Mouse (Mus musculus) gastrocnemius, postnatal 36 days (tissue): ENCODE data around the gene Crispld2. TPM values are rescaled to one million over a fixed set of nuclear protein-coding genes. Genes with fewer than 3 reads are reported as not detected.

Experiments used
- DNase-seq, 2 experiments: peaks; one replicate each; pipeline ENCODE4 v3.0.0; 2022
- intact Hi-C: fragments of 180-260 bp; cut with DNase I; formaldehyde crosslinking; loops from one replicate; pipeline ENCODE4 v1.15.1; 2025
- total RNA-seq, 2 experiments: library from RNA; stranded (reverse); gene quantifications; 2 replicates each; pipeline ENCODE4 v1.2.3; 2021

Gene Crispld2
- total RNA-seq, 2 experiments from 2014 or later: 8.1 to 12.3 TPM

- DNase-seq: no peak
- intact Hi-C loops: loop anchor here (5.0 kb wide), 1 partner anchor 78 kb away; no protein-coding TSS in a partner anchor
Observed at GRCm38 (mm10) chr8:119994114-119994513, 1.9 kb downstream of the Crispld2 start.

GRCm38 (mm10) chr8:119994556-119994955 is 2.3 kb downstream of the Crispld2 start:
- no peak for DNase-seq
- intact Hi-C loops: loop anchor here (5.0 kb wide), 1 partner anchor 78 kb away; no protein-coding TSS in a partner anchor

- intact Hi-C loops: no loop called here
- DNase-seq: no peak
Observed at GRCm38 (mm10) chr8:119997266-119997665, 5.0 kb downstream of the Crispld2 start.

- intact Hi-C loops: loop anchor here (5.0 kb wide), 1 partner anchor 67 kb away; no protein-coding TSS in a partner anchor
- DNase-seq: peak; percentile 36 to 45
Observed at GRCm38 (mm10) chr8:120000461-120000860, 8.2 kb downstream of the Crispld2 start.

- no peak for DNase-seq
- intact Hi-C loops: loop anchor here (5.0 kb wide), 1 partner anchor 66 kb away; no protein-coding TSS in a partner anchor
Observed at GRCm38 (mm10) chr8:120001712-120002111, 9.5 kb downstream of the Crispld2 start.

- intact Hi-C loops: loop anchor here (5.0 kb wide), 1 partner anchor 65 kb away; no protein-coding TSS in a partner anchor
- no peak for DNase-seq
Observed at GRCm38 (mm10) chr8:120002348-120002747, 10.1 kb downstream of the Crispld2 start.

GRCm38 (mm10) chr8:120004154-120004702 is 12.0 kb downstream of the Crispld2 start:
- DNase-seq: peak; percentile 55 to 78
- intact Hi-C loops: loop anchor here (5.0 kb wide), 1 partner anchor 63 kb away; no protein-coding TSS in a partner anchor

GRCm38 (mm10) chr8:120004705-120005381 is 12.6 kb downstream of the Crispld2 start:
- DNase-seq: no peak
- intact Hi-C loops: loop anchor here (5.0 kb wide), 1 partner anchor 62 kb away; no protein-coding TSS in a partner anchor

- DNase-seq: no peak
- intact Hi-C loops: no loop called here
Observed at GRCm38 (mm10) chr8:120006645-120007160, 14.5 kb downstream of the Crispld2 start.

- intact Hi-C loops: no loop called here
- DNase-seq: no peak
Observed at GRCm38 (mm10) chr8:120007178-120007577, 14.9 kb downstream of the Crispld2 start.

- no peak for DNase-seq
Observed at GRCm38 (mm10) chr8:120009284-120009683, 17.0 kb downstream of the Crispld2 start.

GRCm38 (mm10) chr8:120012491-120012890 is 20.3 kb downstream of the Crispld2 start:
- intact Hi-C loops: no loop called here
- DNase-seq: no peak

More at GRCm38 (mm10) chr8:120009284-120009683, 17.0 kb downstream of the Crispld2 start:
- intact Hi-C loops: no loop called here

- DNase-seq: no peak
- intact Hi-C loops: no loop called here
Observed at GRCm38 (mm10) chr8:120012927-120013326, 20.7 kb downstream of the Crispld2 start.

GRCm38 (mm10) chr8:120014267-120015023 is 22.2 kb downstream of the Crispld2 start:
- intact Hi-C loops: no loop called here

GRCm38 (mm10) chr8:120015916-120016315 is 23.7 kb downstream of the Crispld2 start:
- DNase-seq: no peak
- intact Hi-C loops: no loop called here

More at GRCm38 (mm10) chr8:120014267-120015023, 22.2 kb downstream of the Crispld2 start:
- DNase-seq: no peak

- intact Hi-C loops: no loop called here
Observed at GRCm38 (mm10) chr8:120016424-120016823, 24.2 kb downstream of the Crispld2 start.

GRCm38 (mm10) chr8:120017349-120017748 is 25.1 kb downstream of the Crispld2 start:
- intact Hi-C loops: no loop called here
- no peak for DNase-seq

More at GRCm38 (mm10) chr8:120016424-120016823, 24.2 kb downstream of the Crispld2 start:
- no peak for DNase-seq

GRCm38 (mm10) chr8:120017786-120018185 is 25.5 kb downstream of the Crispld2 start:
- no peak for DNase-seq
- intact Hi-C loops: no loop called here

- DNase-seq: no peak
- intact Hi-C loops: no loop called here
Observed at GRCm38 (mm10) chr8:120018379-120018778, 26.1 kb downstream of the Crispld2 start.

GRCm38 (mm10) chr8:120019297-120019696 is 27.1 kb downstream of the Crispld2 start:
- DNase-seq: no peak
- intact Hi-C loops: no loop called here

- intact Hi-C loops: no loop called here
- DNase-seq: no peak
Observed at GRCm38 (mm10) chr8:120020298-120020697, 28.1 kb downstream of the Crispld2 start.
